Mouse (Mus musculus): ENCODE measurements around the gene Pitpnc1. TPM values are rescaled to one million over a fixed set of nuclear protein-coding genes. Genes with fewer than 3 reads are reported as not detected.

Pitpnc1 gene
- polyA plus RNA-seq, 1 experiment from 2014 or later: 19.6 TPM

- no peak overlapping the region for H3K9ac ChIP-seq (ENCODE audit: low read depth, low read length)
- WGBS: 9% methylated on average over 14 of the region's 14 CpGs
These were observed 57.2 kb downstream of the Pitpnc1 start for GRCm38 (mm10) chr11:107413251-107413655.

GRCm38 (mm10) chr11:107412128-107412527, 58.4 kb downstream of the Pitpnc1 start:
- DNase-seq (ENCODE audit: low spot score): no peak
- WGBS: 72% methylated on average over 4 of the region's 4 CpGs
- Histone ChIP-seq H3K4me3 (replicated peaks; ENCODE audit: low read depth, low read length) (no peak overlapping the region), H3K36me3 (ENCODE audit: insufficient read depth, low read length) (no peaks in the 10 kb centered on the region), H3K27me3 (ENCODE audit: insufficient read depth, low read length) (no peaks in the 10 kb centered on the region), H3K27ac (no peak overlapping the region), H3K4me2 (ENCODE audit: low read length) (no peak overlapping the region), H3K4me1 (replicated peaks; ENCODE audit: insufficient read depth, low read length) (peaks cover 10% of the 10 kb centered on the region; the same call in 1 of the 2 replicates), H3K9me3 (replicated peaks; ENCODE audit: low read length) (no peaks in the 10 kb centered on the region), H3K9ac (ENCODE audit: low read depth, low read length) (no peak overlapping the region)
- no peak for TF ChIP-seq CTCF (IDR thresholded peaks at IDR 0.05; ENCODE audit: low read depth)
- ATAC-seq (replicated peaks; ENCODE audit: low FRiP score, low read depth): no peak

More at GRCm38 (mm10) chr11:107413251-107413655, 57.2 kb downstream of the Pitpnc1 start:
- Histone ChIP-seq H3K36me3 (ENCODE audit: insufficient read depth, low read length) (no peaks in the 10 kb centered on the region), H3K4me3 (replicated peaks; ENCODE audit: low read depth, low read length) (no peak overlapping the region), H3K4me1 (replicated peaks; ENCODE audit: insufficient read depth, low read length) (peaks cover 10% of the 10 kb centered on the region; the same call in 1 of the 2 replicates), H3K9me3 (replicated peaks; ENCODE audit: low read length) (no peaks in the 10 kb centered on the region), H3K27me3 (ENCODE audit: insufficient read depth, low read length) (no peaks in the 10 kb centered on the region), H3K27ac (peak overlapping the region; percentile 52; the same call in 1 of the 2 replicates), H3K4me2 (ENCODE audit: low read length) (peak overlapping the region; percentile 42)
- TF ChIP-seq CTCF (IDR thresholded peaks at IDR 0.05; ENCODE audit: low read depth): no peak
- peak; percentile 62 for ATAC-seq (replicated peaks; ENCODE audit: low FRiP score, low read depth)
- peak; percentile 42 for DNase-seq (ENCODE audit: low spot score)

- Histone ChIP-seq H3K27ac (no peak overlapping the region), H3K4me1 (replicated peaks; ENCODE audit: insufficient read depth, low read length) (peaks cover 10% of the 10 kb centered on the region; the same call in 1 of the 2 replicates), H3K9me3 (replicated peaks; ENCODE audit: low read length) (no peaks in the 10 kb centered on the region), H3K4me3 (replicated peaks; ENCODE audit: low read depth, low read length) (no peak overlapping the region), H3K27me3 (ENCODE audit: insufficient read depth, low read length) (no peaks in the 10 kb centered on the region), H3K4me2 (ENCODE audit: low read length) (no peak overlapping the region), H3K36me3 (ENCODE audit: insufficient read depth, low read length) (no peaks in the 10 kb centered on the region), H3K9ac (ENCODE audit: low read depth, low read length) (no peak overlapping the region)
- no peak for TF ChIP-seq CTCF (IDR thresholded peaks at IDR 0.05; ENCODE audit: low read depth)
- no peak for ATAC-seq (replicated peaks; ENCODE audit: low FRiP score, low read depth)
- DNase-seq (ENCODE audit: low spot score): no peak
- WGBS: 78% methylated on average over 9 of the region's 9 CpGs
These were observed 58.9 kb downstream of the Pitpnc1 start for GRCm38 (mm10) chr11:107411576-107411975.

DNA sequence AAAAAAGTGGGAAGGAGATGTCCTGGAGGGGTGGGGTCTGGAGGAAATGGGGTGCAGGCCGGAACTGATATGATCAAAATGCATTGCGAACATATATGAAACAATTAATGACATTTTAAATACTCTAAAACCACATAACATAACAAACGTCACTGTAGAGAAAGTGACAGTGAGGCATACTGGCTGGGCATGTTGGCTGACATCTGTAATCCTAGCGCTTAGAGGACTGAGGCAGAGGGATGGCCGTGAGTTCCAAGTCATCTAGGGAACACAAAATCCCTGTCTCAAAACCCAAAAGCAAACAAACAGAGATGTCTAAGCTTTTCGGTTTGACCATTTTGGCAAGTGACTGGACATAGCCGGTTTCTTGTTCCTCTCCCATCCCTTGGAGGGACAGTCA, 59.7 kb downstream of the Pitpnc1 start:
- H3K9me3 ChIP-seq (replicated peaks; ENCODE audit: low read length): no peaks in the 10 kb centered on the region
- ATAC-seq (replicated peaks; ENCODE audit: low FRiP score, low read depth) (no peak), DNase-seq (ENCODE audit: low spot score) (no peak)
- H3K9ac ChIP-seq (ENCODE audit: low read depth, low read length): no peak overlapping the region
- H3K27me3 ChIP-seq (ENCODE audit: insufficient read depth, low read length): no peaks in the 10 kb centered on the region
- TF ChIP-seq CTCF (IDR thresholded peaks at IDR 0.05; ENCODE audit: low read depth): no peak
- WGBS: 76% methylated on average over 7 of the region's 7 CpGs
- no peaks in the 10 kb centered on the region for H3K36me3 ChIP-seq (ENCODE audit: insufficient read depth, low read length)
- H3K4me2 ChIP-seq (ENCODE audit: low read length): no peak overlapping the region
- no peak overlapping the region for H3K4me3 ChIP-seq (replicated peaks; ENCODE audit: low read depth, low read length)
- H3K27ac ChIP-seq: no peak overlapping the region
- 0 out of 2 replicates have a peak, but pooled peaks cover 4% of the 10 kb centered on the region for H3K4me1 ChIP-seq (replicated peaks; ENCODE audit: insufficient read depth, low read length)

GRCm38 (mm10) chr11:107410090-107410732, 60.3 kb downstream of the Pitpnc1 start:
- 62% methylated on average over 5 of the region's 5 CpGs for WGBS
- Histone ChIP-seq H3K4me2 (ENCODE audit: low read length) (no peak overlapping the region), H3K4me1 (replicated peaks; ENCODE audit: insufficient read depth, low read length) (0 out of 2 replicates have a peak, but pooled peaks cover 4% of the 10 kb centered on the region), H3K27me3 (ENCODE audit: insufficient read depth, low read length) (no peaks in the 10 kb centered on the region), H3K9ac (ENCODE audit: low read depth, low read length) (no peak overlapping the region), H3K36me3 (ENCODE audit: insufficient read depth, low read length) (no peaks in the 10 kb centered on the region), H3K4me3 (replicated peaks; ENCODE audit: low read depth, low read length) (no peak overlapping the region), H3K9me3 (replicated peaks; ENCODE audit: low read length) (no peaks in the 10 kb centered on the region), H3K27ac (no peak overlapping the region)
- ATAC-seq (replicated peaks; ENCODE audit: low FRiP score, low read depth): no peak
- DNase-seq (ENCODE audit: low spot score): no peak
- no peak for TF ChIP-seq CTCF (IDR thresholded peaks at IDR 0.05; ENCODE audit: low read depth)

GRCm38 (mm10) chr11:107408886-107409285, 61.6 kb downstream of the Pitpnc1 start:
- 0 out of 2 replicates have a peak, but pooled peaks cover 4% of the 10 kb centered on the region for H3K4me1 ChIP-seq (replicated peaks; ENCODE audit: insufficient read depth, low read length)
- H3K36me3 ChIP-seq (ENCODE audit: insufficient read depth, low read length): no peaks in the 10 kb centered on the region
- H3K27ac ChIP-seq: no peak overlapping the region
- no peak for DNase-seq (ENCODE audit: low spot score)
- no peaks in the 10 kb centered on the region for H3K9me3 ChIP-seq (replicated peaks; ENCODE audit: low read length)
- TF ChIP-seq CTCF (IDR thresholded peaks at IDR 0.05; ENCODE audit: low read depth): no peak
- WGBS: 83% methylated on average over 7 of the region's 7 CpGs
- no peak overlapping the region for H3K9ac ChIP-seq (ENCODE audit: low read depth, low read length)
- no peak overlapping the region for H3K4me2 ChIP-seq (ENCODE audit: low read length)
- H3K4me3 ChIP-seq (replicated peaks; ENCODE audit: low read depth, low read length): no peak overlapping the region
- no peaks in the 10 kb centered on the region for H3K27me3 ChIP-seq (ENCODE audit: insufficient read depth, low read length)
- no peak for ATAC-seq (replicated peaks; ENCODE audit: low FRiP score, low read depth)
